Mouse (Mus musculus) lung, postnatal 14 days (tissue): ENCODE data around the gene Slc30a2.
"Not testable (repeated sequence)": the region's sequence is repeated elsewhere in the genome, so short reads cannot be mapped to it uniquely, and the experiment has no call there.

ENCODE experiments used
- DNase-seq: peaks from one replicate; pipeline ENCODE4 v3.0.0; 2021

The Slc30a2 gene

GRCm38 (mm10) chr4:134321524-134321923 is 21.5 kb upstream of the Slc30a2 start:
- DNase-seq: no peak

- DNase-seq: no peak
Measured at GRCm38 (mm10) chr4:134324655-134325054, 18.3 kb upstream of the Slc30a2 start.

- no peak for DNase-seq
Measured at GRCm38 (mm10) chr4:134326859-134327530, 16.0 kb upstream of the Slc30a2 start.

GRCm38 (mm10) chr4:134328151-134328550 is 14.8 kb upstream of the Slc30a2 start:
- no peak for DNase-seq

GRCm38 (mm10) chr4:134328832-134329231 is 14.1 kb upstream of the Slc30a2 start:
- DNase-seq: no peak

GRCm38 (mm10) chr4:134330281-134330680 is 12.7 kb upstream of the Slc30a2 start:
- DNase-seq: no peak

- not testable (repeated sequence) for DNase-seq
Measured at GRCm38 (mm10) chr4:134341231-134341630, 1.8 kb upstream of the Slc30a2 start.

- DNase-seq: no peak
Measured at GRCm38 (mm10) chr4:134342213-134342779, 685 bp upstream of the Slc30a2 start.

- DNase-seq: no peak
Measured at GRCm38 (mm10) chr4:134344620-134345019, 1.6 kb downstream of the Slc30a2 start.

- DNase-seq: no peak
Measured at GRCm38 (mm10) chr4:134345802-134346201, 2.8 kb downstream of the Slc30a2 start.

- peak; percentile 46 for DNase-seq
Measured at GRCm38 (mm10) chr4:134348078-134348477, 5.1 kb downstream of the Slc30a2 start.

GRCm38 (mm10) chr4:134348545-134348944 is 5.6 kb downstream of the Slc30a2 start:
- DNase-seq: no peak

- no peak for DNase-seq
Measured at GRCm38 (mm10) chr4:134349829-134350228, 6.8 kb downstream of the Slc30a2 start.

GRCm38 (mm10) chr4:134350641-134351040 is 7.7 kb downstream of the Slc30a2 start:
- DNase-seq: no peak

- no peak for DNase-seq
Measured at GRCm38 (mm10) chr4:134351329-134352260, 8.6 kb downstream of the Slc30a2 start.

GRCm38 (mm10) chr4:134352261-134352707 is 9.3 kb downstream of the Slc30a2 start:
- no peak for DNase-seq

GRCm38 (mm10) chr4:134352929-134353328 is 9.9 kb downstream of the Slc30a2 start:
- DNase-seq: no peak

- DNase-seq: no peak
Measured at GRCm38 (mm10) chr4:134353527-134354409, 10.8 kb downstream of the Slc30a2 start.

GRCm38 (mm10) chr4:134355841-134356452 is 13.0 kb downstream of the Slc30a2 start:
- peak; percentile 65 for DNase-seq

- peak; percentile 85 for DNase-seq
Measured at GRCm38 (mm10) chr4:134356591-134357460, 13.8 kb downstream of the Slc30a2 start.

GRCm38 (mm10) chr4:134357461-134357771 is 14.4 kb downstream of the Slc30a2 start:
- no peak for DNase-seq
